Mouse (Mus musculus): ENCODE results near the gene Anxa2.

Anxa2 gene

GRCm38 (mm10) chr9:69511881-69512590 is 58.6 kb downstream of the Anxa2 start:
- no peak for DNase-seq (ENCODE audit: low read depth, low spot score)

- no peak for DNase-seq (ENCODE audit: low read depth, low spot score)
Measured at GRCm38 (mm10) chr9:69512726-69513125, 59.3 kb downstream of the Anxa2 start.

GRCm38 (mm10) chr9:69514206-69514605 is 60.8 kb downstream of the Anxa2 start:
- no peak for DNase-seq (ENCODE audit: low read depth, low spot score)

- no peak for DNase-seq (ENCODE audit: low read depth, low spot score)
Measured at GRCm38 (mm10) chr9:69515416-69515815, 62.0 kb downstream of the Anxa2 start.

GRCm38 (mm10) chr9:69517387-69518035 is 64.1 kb downstream of the Anxa2 start:
- no peak for DNase-seq (ENCODE audit: low read depth, low spot score)

Data from c-Kit-negative CD71-positive TER-119-positive erythroid progenitor cells, embryonic 14.5 days (primary cell).